Mouse (Mus musculus) gastrocnemius, adult 2 months (tissue): ENCODE results near the gene Rnf186. TPM values are rescaled to one million over a fixed set of nuclear protein-coding genes. Genes with fewer than 3 reads are reported as not detected.

Source experiments
- DNase-seq: peaks from one replicate; pipeline ENCODE4 v3.0.0; 2022
- H3K27ac ChIP-seq: fragments of 200-600 bp; 2 replicates; pipeline ENCODE4 v1.8.1; 2022; ENCODE audit warnings: mild to moderate bottlenecking
- H3K4me3 ChIP-seq: fragments of 200-600 bp; 2 replicates; pipeline ENCODE4 v1.8.1; 2022; ENCODE audit warnings: mild to moderate bottlenecking, moderate library complexity
- CTCF ChIP-seq: fragments of 200-600 bp; IDR thresholded peaks from 2 replicates; pipeline ENCODE4 v1.8.1; 2022; ENCODE audit warnings: antibody characterized with exemption, mild to moderate bottlenecking, moderate library complexity
- intact Hi-C: fragments of 180-260 bp; cut with DNase I; formaldehyde crosslinking; loops from one replicate; pipeline ENCODE4 v1.15.1; 2025
- long read RNA-seq, 2 experiments: library from polyadenylated mRNA; stranded (forward); transcript quantifications; one replicate each; pipeline ENCODE4 v2.0.0; 2021
- total RNA-seq, 2 experiments: library from RNA; stranded (reverse); gene quantifications; 2 replicates each; pipeline ENCODE4 v1.2.3; 2021

Gene Rnf186
- not detected for total RNA-seq
- long read RNA-seq, experiment 1: 0 reads
- long read RNA-seq, experiment 2: 0 reads

DNA sequence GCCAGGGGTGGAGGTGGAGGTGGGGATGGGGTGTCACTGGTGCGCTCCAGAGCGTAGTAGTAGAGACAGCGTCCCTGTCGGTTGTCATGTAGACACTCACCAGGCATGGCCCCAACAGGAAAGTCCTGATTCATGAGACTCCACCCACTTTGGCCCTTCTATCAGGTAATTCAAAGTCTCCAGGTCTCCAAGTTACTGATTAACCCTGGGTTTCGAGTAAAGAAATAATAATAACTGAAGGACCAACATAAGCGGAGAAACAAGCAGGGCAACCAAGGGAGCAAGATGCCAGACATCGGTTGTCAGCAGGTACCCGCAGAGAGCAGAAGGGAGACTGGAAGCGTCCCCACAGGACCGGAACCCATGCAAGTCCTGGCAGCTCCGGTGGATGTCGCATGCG lies at the start of gene Rnf186:
Gene Rnf186 (plus strand): TSS at position 247 of the 400 bp plus-strand sequence.
- no peak for DNase-seq
- H3K27ac ChIP-seq: no peak within 1 kb of the TSS
- no peak within 1 kb of the TSS for H3K4me3 ChIP-seq
- TF ChIP-seq CTCF: no peak
- intact Hi-C loops: no loop called here

GRCm38 (mm10) chr4:138917282-138917681 lies 49.6 kb upstream of the Rnf186 start:
- intact Hi-C loops: no loop called here
- Histone ChIP-seq H3K27ac (no peak overlapping the region), H3K4me3 (no peak overlapping the region)
- peak; percentile 25; the same call in 1 of the 2 replicates for TF ChIP-seq CTCF
- DNase-seq: no peak

GRCm38 (mm10) chr4:138921254-138922130 lies 45.4 kb upstream of the Rnf186 start:
- intact Hi-C loops: loop anchor here (1.0 to 2.0 kb wide), 4 partner anchors 17 to 155 kb away; no protein-coding TSS in a partner anchor
- no peak for TF ChIP-seq CTCF
- H3K27ac ChIP-seq: no peak overlapping the region
- no peak for DNase-seq
- H3K4me3 ChIP-seq: peak overlapping the region; percentile 8

GRCm38 (mm10) chr4:138922131-138922459 lies 44.8 kb upstream of the Rnf186 start:
- DNase-seq: peak; percentile 96
- TF ChIP-seq CTCF: no peak
- intact Hi-C loops: loop anchor here (1.0 to 2.0 kb wide), 3 partner anchors 17 to 155 kb away; no protein-coding TSS in a partner anchor
- Histone ChIP-seq H3K4me3 (peak overlapping the region; percentile 8), H3K27ac (no peak overlapping the region)

GRCm38 (mm10) chr4:138925561-138925960 lies 41.4 kb upstream of the Rnf186 start:
- Histone ChIP-seq H3K4me3 (no peak overlapping the region), H3K27ac (no peak overlapping the region)
- TF ChIP-seq CTCF: no peak
- intact Hi-C loops: no loop called here
- DNase-seq: no peak

GRCm38 (mm10) chr4:138933862-138934261 lies 33.0 kb upstream of the Rnf186 start:
- TF ChIP-seq CTCF: no peak
- intact Hi-C loops: no loop called here
- Histone ChIP-seq H3K27ac (no peak overlapping the region), H3K4me3 (no peak overlapping the region)
- DNase-seq: no peak

- H3K4me3 ChIP-seq: no peak overlapping the region
- intact Hi-C loops: no loop called here
- DNase-seq: no peak
- no peak overlapping the region for H3K27ac ChIP-seq
- no peak for TF ChIP-seq CTCF
Observed at GRCm38 (mm10) chr4:138934456-138935145, 32.3 kb upstream of the Rnf186 start.

- TF ChIP-seq CTCF: no peak
- DNase-seq: no peak
- Histone ChIP-seq H3K27ac (no peak overlapping the region), H3K4me3 (no peak overlapping the region)
- intact Hi-C loops: loop anchor here (2.0 kb wide), 1 partner anchor 16 kb away; no protein-coding TSS in a partner anchor
Observed at GRCm38 (mm10) chr4:138938495-138939269, 28.2 kb upstream of the Rnf186 start.

GRCm38 (mm10) chr4:138939481-138939880 lies 27.4 kb upstream of the Rnf186 start:
- Histone ChIP-seq H3K27ac (0 out of 2 replicates have a peak overlapping the region, but pooled peaks have one; percentile 5), H3K4me3 (no peak overlapping the region)
- no peak for TF ChIP-seq CTCF
- intact Hi-C loops: loop anchor here (2.0 kb wide), 1 partner anchor 17 kb away; no protein-coding TSS in a partner anchor
- DNase-seq: peak; percentile 22

GRCm38 (mm10) chr4:138941401-138941800 lies 25.5 kb upstream of the Rnf186 start:
- no peak for DNase-seq
- intact Hi-C loops: loop anchor here (5.0 kb wide), 1 partner anchor 41 kb away; no protein-coding TSS in a partner anchor
- Histone ChIP-seq H3K4me3 (no peak overlapping the region), H3K27ac (peak overlapping the region; percentile 77)
- no peak for TF ChIP-seq CTCF

GRCm38 (mm10) chr4:138941966-138942365 lies 24.9 kb upstream of the Rnf186 start:
- Histone ChIP-seq H3K4me3 (no peak overlapping the region), H3K27ac (peak overlapping the region; percentile 77)
- intact Hi-C loops: loop anchor here (5.0 kb wide), 1 partner anchor 40 kb away; no protein-coding TSS in a partner anchor
- DNase-seq: peak; percentile 31
- no peak for TF ChIP-seq CTCF

- Histone ChIP-seq H3K4me3 (peak overlapping the region; percentile 66), H3K27ac (peak overlapping the region; percentile 85)
- DNase-seq: peak; percentile 85
- intact Hi-C loops: loop anchor here (5.0 kb wide), 1 partner anchor 39 kb away; no protein-coding TSS in a partner anchor
- TF ChIP-seq CTCF: peak; percentile 61
Observed at GRCm38 (mm10) chr4:138943730-138944129, 23.2 kb upstream of the Rnf186 start.
